11 mouse cellular contexts compared by ENCODE assay signal in genomic region chr10:69923801-69924200, GRCm38 (mm10).
DNase-seq lines count a peak whose midpoint lies in the region; ATAC-seq lines count a peak whose summit lies in the region.
"Had no signal": no experiment of that assay in that cellular context is flagged by ENCODE, and none has a peak within 500 bp of the region (broad histone marks: within the 10 kb centered on the region; RNA-seq: fewer than 3 reads in every experiment).

No protein-coding gene starts in this region.

- DNase-seq in heart, adult 11 months: no peak
- DNase-seq in embryonic facial prominence, embryonic 10.5 days (ENCODE audit: low spot score): peak; percentile 27
- DNase-seq in adrenal gland, postnatal 25 days: no peak
- no peak for DNase-seq in left cerebral cortex, adult 18-20 months (ENCODE audit: low spot score in 2 of 2)
- DNase-seq in right cerebral cortex, postnatal 10 days (ENCODE audit: low spot score in 2 of 2): no peak
- DNase-seq: layer of hippocampus, postnatal 36 days had no signal

- no peak overlapping the region for H3K27ac ChIP-seq in heart, embryonic 15.5 days
- no peak overlapping the region for H3K27ac ChIP-seq in embryonic facial prominence, embryonic 10.5 days (replicated peaks)
- peak overlapping the region; percentile 97; the same call in 1 of the 2 replicates for H3K27ac ChIP-seq in kidney, embryonic 16.5 days (ENCODE audit: low read length)
- peak overlapping the region; percentile 80 for H3K27ac ChIP-seq in liver, embryonic 15.5 days (replicated peaks)
- H3K27ac ChIP-seq: neural tube, embryonic 12.5 days had no signal

- 20% methylated on average over 8 of the region's 8 CpGs for WGBS in heart, embryonic 15.5 days
- 11% methylated on average over 8 of the region's 8 CpGs for WGBS in embryonic facial prominence, embryonic 10.5 days
- 6% methylated on average over 8 of the region's 8 CpGs for WGBS in kidney, embryonic 16.5 days
- 26% methylated on average over 8 of the region's 8 CpGs for WGBS in liver, embryonic 15.5 days (ENCODE audit: insufficient replicate concordance)

- H3K27me3 ChIP-seq in heart, embryonic 15.5 days: no peaks in the 10 kb centered on the region
- peaks cover 19% of the 10 kb centered on the region for H3K27me3 ChIP-seq in embryonic facial prominence, embryonic 10.5 days (replicated peaks; ENCODE audit: low read depth, poor library complexity, severe bottlenecking)
- H3K27me3 ChIP-seq in kidney, embryonic 16.5 days (ENCODE audit: insufficient read depth, low read length): no peaks in the 10 kb centered on the region
- peaks cover 84% of the 10 kb centered on the region for H3K27me3 ChIP-seq in liver, embryonic 15.5 days
- H3K27me3 ChIP-seq: neural tube, embryonic 12.5 days had no signal

- H3K9me3 ChIP-seq in heart, embryonic 15.5 days (replicated peaks): no peaks in the 10 kb centered on the region
- H3K9me3 ChIP-seq in embryonic facial prominence, embryonic 10.5 days: no peaks in the 10 kb centered on the region
- H3K9me3 ChIP-seq in kidney, embryonic 16.5 days (ENCODE audit: low read length): no peaks in the 10 kb centered on the region
- no peaks in the 10 kb centered on the region for H3K9me3 ChIP-seq in liver, embryonic 15.5 days (replicated peaks)
- H3K9me3 ChIP-seq: megakaryocyte, embryonic 14.5 days; neural tube, embryonic 12.5 days had no signal

- no peak for ATAC-seq in heart, embryonic 15.5 days (replicated peaks; ENCODE audit: insufficient number of reproducible peaks, insufficient read depth, low FRiP score, low read depth)
- ATAC-seq in kidney, embryonic 16.5 days (ENCODE audit: low FRiP score, low TSS enrichment): peak; percentile 63
- peak; percentile 19; the same call in 1 of the 2 replicates for ATAC-seq in liver, embryonic 15.5 days (ENCODE audit: insufficient read depth)

- H3K9ac ChIP-seq in heart, embryonic 15.5 days: no peak overlapping the region
- no peak overlapping the region for H3K9ac ChIP-seq in kidney, embryonic 16.5 days (replicated peaks; ENCODE audit: low read length)
- peak overlapping the region; percentile 41; the same call in 1 of the 2 replicates for H3K9ac ChIP-seq in liver, embryonic 15.5 days
- H3K9ac ChIP-seq: neural tube, embryonic 12.5 days had no signal

- H3K36me3 ChIP-seq in heart, embryonic 15.5 days: no peaks in the 10 kb centered on the region
- H3K36me3 ChIP-seq in embryonic facial prominence, embryonic 10.5 days (replicated peaks): peaks cover 5% of the 10 kb centered on the region; the same call in 1 of the 2 replicates
- no peaks in the 10 kb centered on the region for H3K36me3 ChIP-seq in kidney, embryonic 16.5 days (ENCODE audit: insufficient read depth, low read length)
- H3K36me3 ChIP-seq in liver, embryonic 15.5 days (replicated peaks): no peaks in the 10 kb centered on the region

- no peak overlapping the region for H3K4me3 ChIP-seq in heart, embryonic 15.5 days
- H3K4me3 ChIP-seq in embryonic facial prominence, embryonic 10.5 days: peak overlapping the region; percentile 57; the same call in 1 of the 2 replicates
- no peak overlapping the region; the same call in 1 of the 2 replicates for H3K4me3 ChIP-seq in kidney, embryonic 16.5 days (ENCODE audit: low read length)
- peak overlapping the region; percentile 46 for H3K4me3 ChIP-seq in liver, embryonic 15.5 days (replicated peaks)
- H3K4me3 ChIP-seq: megakaryocyte, embryonic 14.5 days; neural tube, embryonic 12.5 days had no signal

- peak overlapping the region; percentile 68 for H3K4me2 ChIP-seq in heart, embryonic 15.5 days
- peak overlapping the region; percentile 55 for H3K4me2 ChIP-seq in kidney, embryonic 16.5 days (replicated peaks; ENCODE audit: low read depth, low read length)
- peak overlapping the region; percentile 74 for H3K4me2 ChIP-seq in liver, embryonic 15.5 days

- H3K4me1 ChIP-seq in heart, embryonic 15.5 days (replicated peaks): peaks cover 36% of the 10 kb centered on the region
- peaks cover 50% of the 10 kb centered on the region for H3K4me1 ChIP-seq in embryonic facial prominence, embryonic 10.5 days
- peaks cover 44% of the 10 kb centered on the region for H3K4me1 ChIP-seq in kidney, embryonic 16.5 days (ENCODE audit: insufficient read depth, low read length)
- H3K4me1 ChIP-seq in liver, embryonic 15.5 days (replicated peaks): peaks cover 30% of the 10 kb centered on the region
- H3K4me1 ChIP-seq: megakaryocyte, embryonic 14.5 days had no signal

Comparison
In these comparisons a context has a peak if more than half of its experiments do, and no peak if none do; other contexts are left out.
1. H3K27ac ChIP-seq: peak in kidney, embryonic 16.5 days (single experiment) and liver, embryonic 15.5 days (single experiment); none in heart, embryonic 15.5 days (single experiment) and embryonic facial prominence, embryonic 10.5 days (single experiment).
2. H3K4me3 ChIP-seq: peak in embryonic facial prominence, embryonic 10.5 days (single experiment) and liver, embryonic 15.5 days (single experiment); none in heart, embryonic 15.5 days (single experiment) and kidney, embryonic 16.5 days (single experiment).
3. Peak in every context shown above with its lines, with median percentiles within 50 percentile points of each other: H3K4me2 ChIP-seq.